ENCODE assay signal across 19 mouse cellular contexts in the genomic region with DNA sequence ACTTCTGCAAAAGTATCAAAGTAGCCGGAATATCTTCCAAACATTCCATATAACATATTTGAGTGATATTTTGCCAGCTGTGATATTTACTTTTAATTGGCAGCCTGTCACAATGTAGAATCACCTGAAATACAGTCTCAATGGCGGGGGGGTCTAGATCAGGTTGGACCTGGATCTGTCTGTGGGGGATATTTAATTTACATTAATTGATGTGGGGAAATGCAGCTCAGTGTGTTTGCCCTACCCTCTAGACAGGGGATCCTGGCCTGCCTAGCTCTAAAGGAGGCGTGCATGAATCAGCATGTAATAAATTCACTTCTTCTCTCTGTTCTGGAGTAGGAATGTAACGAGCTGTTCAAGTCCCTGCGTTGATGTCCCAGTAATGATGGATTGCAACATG.
DNase-seq lines count a peak whose midpoint lies in the region; ATAC-seq and TF ChIP-seq lines count a peak whose summit lies in the region.
"Had no signal": no experiment of that assay in that cellular context is flagged by ENCODE, and none has a peak within 500 bp of the region (broad histone marks: within the 10 kb centered on the region; RNA-seq: fewer than 3 reads in every experiment).

No protein-coding gene starts in this region.

- H3K4me3 ChIP-seq in hindbrain, embryonic 12.5 days, result no peak overlapping the region
- no peak overlapping the region for H3K4me3 ChIP-seq in hindbrain, postnatal 0 days (ENCODE audit: low read length)
- no peak overlapping the region for H3K4me3 ChIP-seq in neural tube, embryonic 12.5 days
- H3K4me3 ChIP-seq: embryonic facial prominence, embryonic 12.5 days; forebrain, embryonic 15.5 days; intestine, embryonic 15.5 days; myocyte had no signal

- H3K36me3 ChIP-seq in hindbrain, embryonic 12.5 days, result no peaks in the 10 kb centered on the region
- H3K36me3 ChIP-seq in hindbrain, postnatal 0 days (ENCODE audit: insufficient read depth, low read length), result no peaks in the 10 kb centered on the region
- H3K36me3 ChIP-seq in neural tube, embryonic 12.5 days, result no peaks in the 10 kb centered on the region
- H3K36me3 ChIP-seq: embryonic facial prominence, embryonic 12.5 days; forebrain, embryonic 15.5 days; intestine, embryonic 15.5 days had no signal

- no peak for TF ChIP-seq CTCF in hindbrain, postnatal 0 days (IDR thresholded peaks at IDR 0.05; ENCODE audit: low read depth)

- peak; percentile 4 for DNase-seq in adrenal gland, postnatal 10 days
- no peak for DNase-seq in adrenal gland, adult 18-20 months (ENCODE audit: low spot score in 2 of 2)
- no peak for DNase-seq in hindbrain, postnatal 0 days (ENCODE audit: low spot score)
- no peak for DNase-seq in neural tube, embryonic 10.5 days (ENCODE audit: extremely low spot score, low spot score)
- DNase-seq in ovary, postnatal 10 days (ENCODE audit: low spot score), result no peak
- DNase-seq in heart, adult 18-20 months, result no peak
- DNase-seq: cerebellum, postnatal 25 days; gastrocnemius, postnatal 36 days; kidney, adult 8-10 months; kidney, postnatal 10 days; left cerebral cortex, postnatal 4 days; lung, postnatal 4 days; right cerebral cortex, postnatal 25 days had no signal

- 88% methylated on average over 5 of the region's 5 CpGs for WGBS in hindbrain, embryonic 12.5 days
- 83% methylated on average over 5 of the region's 5 CpGs for WGBS in hindbrain, postnatal 0 days
- WGBS in neural tube, embryonic 12.5 days, result 64% methylated on average over 5 of the region's 5 CpGs

- no peaks in the 10 kb centered on the region for H3K27me3 ChIP-seq in hindbrain, embryonic 12.5 days
- no peaks in the 10 kb centered on the region for H3K27me3 ChIP-seq in hindbrain, postnatal 0 days (ENCODE audit: insufficient read depth, low read length)
- no peaks in the 10 kb centered on the region for H3K27me3 ChIP-seq in neural tube, embryonic 12.5 days (replicated peaks)
- H3K27me3 ChIP-seq: embryonic facial prominence, embryonic 12.5 days; forebrain, embryonic 15.5 days; intestine, embryonic 15.5 days had no signal

- H3K9ac ChIP-seq in hindbrain, embryonic 12.5 days, result no peak overlapping the region
- H3K9ac ChIP-seq in hindbrain, postnatal 0 days (replicated peaks; ENCODE audit: low read length), result no peak overlapping the region
- H3K9ac ChIP-seq in neural tube, embryonic 12.5 days, result no peak overlapping the region
- H3K9ac ChIP-seq: embryonic facial prominence, embryonic 12.5 days; forebrain, embryonic 15.5 days; intestine, embryonic 15.5 days had no signal

- 0 out of 2 replicates have a peak, but pooled peaks have one; percentile 38 for ATAC-seq in hindbrain, embryonic 12.5 days (ENCODE audit: low FRiP score)
- no peak for ATAC-seq in hindbrain, postnatal 0 days
- ATAC-seq in neural tube, embryonic 12.5 days (ENCODE audit: low FRiP score, low read depth), result peak; percentile 28; the same call in 1 of the 2 replicates
- ATAC-seq: intestine, embryonic 15.5 days had no signal

- no peaks in the 10 kb centered on the region for H3K4me1 ChIP-seq in hindbrain, embryonic 12.5 days
- no peaks in the 10 kb centered on the region for H3K4me1 ChIP-seq in hindbrain, postnatal 0 days (ENCODE audit: insufficient read depth, low read length)
- H3K4me1 ChIP-seq in neural tube, embryonic 12.5 days, result no peaks in the 10 kb centered on the region
- H3K4me1 ChIP-seq: embryonic facial prominence, embryonic 12.5 days; forebrain, embryonic 15.5 days; intestine, embryonic 15.5 days had no signal

- H3K4me2 ChIP-seq in hindbrain, embryonic 12.5 days (replicated peaks), result no peak overlapping the region
- no peak overlapping the region for H3K4me2 ChIP-seq in hindbrain, postnatal 0 days (ENCODE audit: low read depth, low read length)
- H3K4me2 ChIP-seq in neural tube, embryonic 12.5 days (replicated peaks), result no peak overlapping the region
- H3K4me2 ChIP-seq: embryonic facial prominence, embryonic 12.5 days; forebrain, embryonic 15.5 days; intestine, embryonic 15.5 days had no signal

- no peak overlapping the region for H3K27ac ChIP-seq in hindbrain, embryonic 12.5 days
- H3K27ac ChIP-seq in hindbrain, postnatal 0 days, result no peak overlapping the region
- H3K27ac ChIP-seq in neural tube, embryonic 12.5 days, result no peak overlapping the region
- H3K27ac ChIP-seq: embryonic facial prominence, embryonic 12.5 days; forebrain, embryonic 15.5 days; intestine, embryonic 15.5 days had no signal

- no peaks in the 10 kb centered on the region for H3K9me3 ChIP-seq in hindbrain, embryonic 12.5 days (replicated peaks)
- no peaks in the 10 kb centered on the region for H3K9me3 ChIP-seq in hindbrain, postnatal 0 days (ENCODE audit: low read length)
- no peaks in the 10 kb centered on the region for H3K9me3 ChIP-seq in neural tube, embryonic 12.5 days
- H3K9me3 ChIP-seq: embryonic facial prominence, embryonic 12.5 days; forebrain, embryonic 15.5 days; intestine, embryonic 15.5 days had no signal
